Mouse (Mus musculus) bone marrow, adult 2 months (tissue): ENCODE measurements around the gene Mrps30.

Experiments used
- CTCF ChIP-seq: fragments of 200-500 bp; IDR thresholded peaks from 2 replicates; pipeline ENCODE4 v1.5.1; 2011; ENCODE audit warnings: low read length, control low read depth; ENCODE audit not compliant: control insufficient read depth, insufficient read depth
- POLR2A ChIP-seq: fragments of 200-500 bp; IDR thresholded peaks from 2 replicates; pipeline ENCODE4 v1.6.1; 2011; ENCODE audit warnings: low read depth, mild to moderate bottlenecking, control low read depth, low read length, borderline replicate concordance; ENCODE audit not compliant: control insufficient read depth

DNA sequence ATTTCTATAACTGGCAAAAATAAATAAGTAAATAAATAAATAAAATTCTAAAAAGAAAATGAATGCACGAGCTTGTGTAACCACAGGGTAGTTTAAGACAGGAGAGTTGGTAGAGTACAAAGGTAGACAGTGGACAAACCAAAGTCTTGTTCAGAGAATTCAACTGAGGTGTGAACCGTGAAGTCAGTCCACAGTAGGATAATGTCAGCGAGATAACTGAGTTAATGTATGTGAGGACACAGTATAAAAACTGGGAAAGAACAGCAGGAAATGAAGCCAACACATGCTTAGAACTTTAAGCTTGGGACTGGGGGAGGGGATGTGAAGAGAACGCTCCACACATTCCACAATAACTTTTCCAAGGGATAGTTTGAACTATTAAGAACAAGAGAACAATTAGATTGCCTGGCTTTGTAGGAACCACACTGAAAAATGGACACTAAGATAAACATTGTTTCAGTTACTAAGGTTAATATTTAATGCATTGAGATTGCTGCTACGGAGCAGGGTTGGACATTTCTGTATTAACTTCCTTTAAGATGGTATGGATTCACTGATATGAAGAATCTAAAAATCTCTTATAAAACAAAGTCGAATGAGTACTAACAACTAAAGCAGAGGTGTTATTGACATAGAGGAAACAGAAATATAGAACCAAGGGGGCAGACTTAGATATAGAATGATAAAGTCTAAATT, 24.4 kb upstream of the Mrps30 start:
- TF ChIP-seq POLR2A = no peak
- no peak for TF ChIP-seq CTCF
